In the genomic region with DNA sequence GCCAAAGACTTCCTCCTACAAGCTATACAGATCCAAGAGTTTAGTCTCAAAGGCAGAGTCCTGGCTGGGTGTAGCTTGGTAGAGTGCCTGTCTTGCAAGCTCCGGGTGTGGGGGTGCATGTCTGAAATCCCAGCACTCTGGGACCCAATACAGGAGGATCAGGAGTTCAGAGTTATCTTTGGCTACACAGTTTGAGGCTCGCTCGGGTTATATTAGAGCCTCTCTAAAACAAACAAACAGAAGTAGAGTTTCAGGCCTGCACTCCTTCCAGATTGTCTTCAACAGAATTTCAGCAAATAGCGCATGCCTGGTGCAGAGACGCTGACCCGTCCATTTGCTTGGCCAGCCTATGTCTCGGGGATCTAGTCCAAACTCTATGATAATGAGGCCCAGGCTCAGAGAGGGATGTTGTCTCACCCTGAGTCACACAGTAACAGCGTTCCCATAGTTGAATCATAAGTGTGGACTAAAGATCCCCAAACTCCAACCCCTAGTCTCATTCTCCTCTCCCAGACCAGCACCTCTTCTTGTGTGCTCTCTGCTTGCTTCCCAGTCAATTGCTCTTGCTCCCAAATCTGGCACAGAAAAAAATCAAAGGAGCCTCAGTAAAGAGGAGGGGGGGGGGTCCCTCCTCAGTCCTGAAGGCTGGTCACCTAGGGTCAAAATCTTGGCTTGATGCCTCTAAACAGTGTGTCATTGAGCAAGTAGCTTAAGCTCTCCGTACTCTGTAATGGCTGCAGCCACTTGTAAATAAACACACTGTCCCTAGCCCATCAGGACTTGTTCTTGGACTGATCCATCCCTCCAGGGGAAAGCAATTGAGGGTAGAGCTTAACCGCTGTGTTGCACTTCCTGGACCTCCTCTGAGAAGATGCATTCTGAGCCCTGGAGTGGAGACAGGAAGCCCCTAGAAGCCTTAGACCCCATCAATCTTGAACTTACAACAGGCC, we compare ENCODE assay signal across 12 mouse cellular contexts. TPM values are rescaled to one million over a fixed set of nuclear protein-coding genes. Genes with fewer than 3 reads are reported as not detected.
DNase-seq lines count a peak whose midpoint lies in the region; ATAC-seq and TF ChIP-seq lines count a peak whose summit lies in the region.
"Had no signal": no experiment of that assay in that cellular context is flagged by ENCODE, and none has a peak within 500 bp of the region (broad histone marks: within the 10 kb centered on the region; RNA-seq: fewer than 3 reads in every experiment).

No protein-coding gene starts in this region.

- H3K36me3 ChIP-seq in forebrain, embryonic 11.5 days (ENCODE audit: control insufficient read depth, insufficient read depth, low read length) = no peaks in the 10 kb centered on the region
- H3K36me3 ChIP-seq in forebrain, embryonic 13.5 days (ENCODE audit: poor library complexity, severe bottlenecking) = no peaks in the 10 kb centered on the region
- H3K36me3 ChIP-seq in kidney, adult 2 months (ENCODE audit: control insufficient read depth, insufficient read depth, low read length) = no peaks in the 10 kb centered on the region
- no peaks in the 10 kb centered on the region for H3K36me3 ChIP-seq in intestine, embryonic 15.5 days
- H3K36me3 ChIP-seq: midbrain, embryonic 10.5 days had no signal

- no peaks in the 10 kb centered on the region for H3K9me3 ChIP-seq in forebrain, embryonic 11.5 days (ENCODE audit: control insufficient read depth, low read length)
- H3K9me3 ChIP-seq in forebrain, embryonic 13.5 days (replicated peaks) = no peaks in the 10 kb centered on the region
- H3K9me3 ChIP-seq in intestine, embryonic 15.5 days = no peaks in the 10 kb centered on the region
- H3K9me3 ChIP-seq: midbrain, embryonic 10.5 days had no signal

- no peak overlapping the region for H3K4me2 ChIP-seq in forebrain, embryonic 11.5 days (ENCODE audit: low read depth, low read length, severe bottlenecking)
- H3K4me2 ChIP-seq in forebrain, embryonic 13.5 days = no peak overlapping the region
- H3K4me2 ChIP-seq in intestine, embryonic 15.5 days (replicated peaks) = 0 out of 2 replicates have a peak overlapping the region, but pooled peaks have one; percentile 76

- no peak for TF ChIP-seq CTCF in kidney, adult 2 months (conservative IDR thresholded peaks at IDR 0.05; ENCODE audit: insufficient read depth, insufficient read length, low read depth, low read length)

- H3K27ac ChIP-seq in forebrain, embryonic 11.5 days (ENCODE audit: low read depth, low read length) = no peak overlapping the region
- no peak overlapping the region for H3K27ac ChIP-seq in forebrain, embryonic 13.5 days
- H3K27ac ChIP-seq in kidney, adult 2 months (ENCODE audit: insufficient read depth, low read depth, low read length) = peak overlapping the region; percentile 88
- peak overlapping the region; percentile 17; the same call in 1 of the 2 replicates for H3K27ac ChIP-seq in intestine, embryonic 15.5 days
- H3K27ac ChIP-seq: liver, embryonic 14.5 days had no signal

- no peak for ATAC-seq in forebrain, embryonic 11.5 days (replicated peaks; ENCODE audit: low FRiP score)
- no peak for ATAC-seq in forebrain, embryonic 13.5 days
- ATAC-seq in intestine, embryonic 15.5 days = no peak

- no peak for TF ChIP-seq POLR2A in kidney, adult 2 months (IDR thresholded peaks at IDR 0.05; ENCODE audit: low read depth, low read length)

- H3K9ac ChIP-seq in forebrain, embryonic 11.5 days (ENCODE audit: low read length) = no peak overlapping the region
- H3K9ac ChIP-seq in forebrain, embryonic 13.5 days = no peak overlapping the region
- no peak overlapping the region for H3K9ac ChIP-seq in intestine, embryonic 15.5 days
- H3K9ac ChIP-seq: liver, embryonic 14.5 days had no signal

- H3K27me3 ChIP-seq in forebrain, embryonic 11.5 days (ENCODE audit: control insufficient read depth, insufficient read depth, low read length) = peaks cover 2% of the 10 kb centered on the region; the same call in 1 of the 2 replicates
- peaks cover 23% of the 10 kb centered on the region; the same call in 1 of the 2 replicates for H3K27me3 ChIP-seq in forebrain, embryonic 13.5 days
- no peaks in the 10 kb centered on the region for H3K27me3 ChIP-seq in kidney, adult 2 months (replicated peaks; ENCODE audit: control insufficient read depth, insufficient read depth, low read length)
- H3K27me3 ChIP-seq in intestine, embryonic 15.5 days (replicated peaks) = no peaks in the 10 kb centered on the region

- peaks cover 6% of the 10 kb centered on the region; the same call in 1 of the 2 replicates for H3K4me1 ChIP-seq in forebrain, embryonic 11.5 days (replicated peaks; ENCODE audit: control insufficient read depth, insufficient read depth, low read length)
- H3K4me1 ChIP-seq in forebrain, embryonic 13.5 days = peaks cover 12% of the 10 kb centered on the region
- H3K4me1 ChIP-seq in kidney, adult 2 months (ENCODE audit: control insufficient read depth, insufficient read depth, low read length) = no peaks in the 10 kb centered on the region
- peaks cover 22% of the 10 kb centered on the region; the same call in 1 of the 2 replicates for H3K4me1 ChIP-seq in intestine, embryonic 15.5 days (replicated peaks)

- H3K4me3 ChIP-seq in forebrain, embryonic 11.5 days (ENCODE audit: low read depth, low read length) = no peak overlapping the region
- H3K4me3 ChIP-seq in forebrain, embryonic 13.5 days = no peak overlapping the region
- no peak overlapping the region for H3K4me3 ChIP-seq in kidney, adult 2 months (ENCODE audit: insufficient read depth, low read depth, low read length)
- no peak overlapping the region for H3K4me3 ChIP-seq in intestine, embryonic 15.5 days (replicated peaks)

- WGBS in forebrain, embryonic 11.5 days = 77% methylated on average over 10 of the region's 10 CpGs
- WGBS in forebrain, embryonic 13.5 days = 83% methylated on average over 10 of the region's 10 CpGs
- 73% methylated on average over 10 of the region's 10 CpGs for WGBS in kidney, adult 2 months
- WGBS in intestine, embryonic 15.5 days = 67% methylated on average over 10 of the region's 10 CpGs

- peak; percentile 43 for DNase-seq in forebrain, embryonic 11.5 days (ENCODE audit: low spot score)
- no peak for DNase-seq in kidney, adult 2 months
- no peak for DNase-seq in kidney, adult 9 months
- peak; percentile 79 for DNase-seq in NIH3T3 (ENCODE audit: low read depth)
- no peak for DNase-seq in c-Kit-positive CD71-positive TER-119-positive erythroid progenitor cells, embryonic 14.5 days (ENCODE audit: low spot score)
- DNase-seq in layer of hippocampus, adult 9-10 months (ENCODE audit: low spot score) = no peak
- DNase-seq: cerebellum, postnatal 10 days; thymus, postnatal 4 days had no signal

RNA-seq across cellular contexts. Expression of a gene that starts 6.5 kb away (rescaled TPM):
- polyA plus RNA-seq in forebrain, embryonic 11.5 days (2014; fragmentation: Nextera tagmentation; extraction: Ambion mirVana) = not detected in 2 replicates
- polyA plus RNA-seq in forebrain, embryonic 13.5 days (2015; fragmentation: Nextera tagmentation; extraction: Ambion mirVana) = not detected in 2 replicates
- 2.9 and 9.5 TPM in 2 replicates for polyA plus RNA-seq in kidney, adult 2 months (2012; rRNA removed)
- polyA plus RNA-seq in intestine, embryonic 15.5 days (2015; fragmentation: Nextera tagmentation; extraction: Ambion mirVana) = 3.0 and 3.1 TPM in 2 replicates
- polyA plus RNA-seq: midbrain, embryonic 10.5 days had no signal

RNA-seq across cellular contexts. Expression of a gene that starts 8.8 kb away (rescaled TPM):
- not detected in 2 replicates for polyA plus RNA-seq in forebrain, embryonic 11.5 days (2014; fragmentation: Nextera tagmentation; extraction: Ambion mirVana)
- not detected in 2 replicates for polyA plus RNA-seq in forebrain, embryonic 13.5 days (2015; fragmentation: Nextera tagmentation; extraction: Ambion mirVana)
- 0.11 and 0.14 TPM in 2 replicates for polyA plus RNA-seq in kidney, adult 2 months (2012; rRNA removed)
- not detected in 2 replicates for polyA plus RNA-seq in intestine, embryonic 15.5 days (2015; fragmentation: Nextera tagmentation; extraction: Ambion mirVana)
- polyA plus RNA-seq: liver, embryonic 14.5 days; midbrain, embryonic 10.5 days had no signal

RNA-seq across cellular contexts. Expression of a gene that starts 11.3 kb away (rescaled TPM):
- polyA plus RNA-seq in forebrain, embryonic 11.5 days (2014; fragmentation: Nextera tagmentation; extraction: Ambion mirVana) = not detected in 2 replicates
- not detected in 2 replicates for polyA plus RNA-seq in forebrain, embryonic 13.5 days (2015; fragmentation: Nextera tagmentation; extraction: Ambion mirVana)
- 286 and 318 TPM in 2 replicates for polyA plus RNA-seq in kidney, adult 2 months (2012; rRNA removed)
- not detected in 2 replicates for polyA plus RNA-seq in intestine, embryonic 15.5 days (2015; fragmentation: Nextera tagmentation; extraction: Ambion mirVana)
- polyA plus RNA-seq: liver, embryonic 14.5 days; midbrain, embryonic 10.5 days had no signal

RNA-seq across cellular contexts. Expression of a gene that starts 17.4 kb away (rescaled TPM):
- 50.8 and 55.7 TPM in 2 replicates for polyA plus RNA-seq in forebrain, embryonic 11.5 days (2014; fragmentation: Nextera tagmentation; extraction: Ambion mirVana)
- polyA plus RNA-seq in forebrain, embryonic 13.5 days (2015; fragmentation: Nextera tagmentation; extraction: Ambion mirVana) = 60.9 and 63.7 TPM in 2 replicates
- polyA plus RNA-seq in kidney, adult 2 months (2012; rRNA removed) = 23.4 and 28.9 TPM in 2 replicates
- polyA plus RNA-seq in intestine, embryonic 15.5 days (2015; fragmentation: Nextera tagmentation; extraction: Ambion mirVana) = 25.6 and 27.2 TPM in 2 replicates

RNA-seq across cellular contexts. Expression of a gene that starts 28.5 kb away (rescaled TPM):
- 0.17 TPM in 1 of 2 replicates, not detected in the other for polyA plus RNA-seq in forebrain, embryonic 11.5 days (2014; fragmentation: Nextera tagmentation; extraction: Ambion mirVana)
- 0.10 TPM in 1 of 2 replicates, not detected in the other for polyA plus RNA-seq in forebrain, embryonic 13.5 days (2015; fragmentation: Nextera tagmentation; extraction: Ambion mirVana)
- 99.3 and 105 TPM in 2 replicates for polyA plus RNA-seq in kidney, adult 2 months (2012; rRNA removed)
- polyA plus RNA-seq in intestine, embryonic 15.5 days (2015; fragmentation: Nextera tagmentation; extraction: Ambion mirVana) = 0.06 and 0.08 TPM in 2 replicates
- polyA plus RNA-seq: liver, embryonic 14.5 days; midbrain, embryonic 10.5 days had no signal

Comparison
In these comparisons a context has a peak if more than half of its experiments do, and no peak if none do; other contexts are left out.
1. DNase-seq: peak in forebrain, embryonic 11.5 days (single experiment) and NIH3T3 (single experiment); none in kidney, adult 2 months (single experiment), kidney, adult 9 months (single experiment), c-Kit-positive CD71-positive TER-119-positive erythroid progenitor cells, embryonic 14.5 days (single experiment) and layer of hippocampus, adult 9-10 months (single experiment).
2. H3K27ac ChIP-seq: peak in kidney, adult 2 months (single experiment) and intestine, embryonic 15.5 days (single experiment); none in forebrain, embryonic 11.5 days (single experiment) and forebrain, embryonic 13.5 days (single experiment).
3. RNA of a gene that starts 11.3 kb away (polyA plus RNA-seq): 286 to 318 TPM in kidney, adult 2 months; not detected in intestine, embryonic 15.5 days, not detected in forebrain, embryonic 11.5 days and not detected in forebrain, embryonic 13.5 days; every median in the first group is over 100 times any median in the second.